Mouse (Mus musculus) left cerebral cortex, adult 11 months (tissue): ENCODE measurements around the gene Ccpg1.

Source experiments
- DNase-seq: peaks from one replicate; pipeline ENCODE4 v3.0.0; 2022; ENCODE audit warnings: low spot score

The Ccpg1 gene

DNA sequence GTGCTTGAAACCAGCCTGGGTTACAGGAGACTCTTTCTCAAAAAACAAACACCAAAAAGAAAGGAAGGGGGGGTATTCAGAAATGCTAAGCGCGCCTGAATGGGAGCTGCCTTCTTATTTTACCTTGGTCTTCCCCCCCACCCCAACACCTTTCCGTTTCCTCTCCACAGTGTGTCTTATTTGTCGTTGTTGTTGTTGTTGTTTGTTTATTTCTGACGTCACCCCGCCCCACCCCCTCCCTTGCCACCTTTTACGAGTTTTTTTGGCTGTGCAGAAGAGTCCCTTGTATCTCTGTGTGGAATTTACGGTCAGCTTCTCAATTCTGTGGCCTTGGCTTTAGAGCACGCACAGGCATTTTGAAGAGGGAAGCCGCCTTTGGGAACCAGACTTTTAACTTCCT lies 60.5 kb downstream of the Ccpg1 start:
- DNase-seq, result no peak

- DNase-seq, result no peak
Observed at GRCm38 (mm10) chr9:73047906-73048305, 62.7 kb downstream of the Ccpg1 start.

DNA sequence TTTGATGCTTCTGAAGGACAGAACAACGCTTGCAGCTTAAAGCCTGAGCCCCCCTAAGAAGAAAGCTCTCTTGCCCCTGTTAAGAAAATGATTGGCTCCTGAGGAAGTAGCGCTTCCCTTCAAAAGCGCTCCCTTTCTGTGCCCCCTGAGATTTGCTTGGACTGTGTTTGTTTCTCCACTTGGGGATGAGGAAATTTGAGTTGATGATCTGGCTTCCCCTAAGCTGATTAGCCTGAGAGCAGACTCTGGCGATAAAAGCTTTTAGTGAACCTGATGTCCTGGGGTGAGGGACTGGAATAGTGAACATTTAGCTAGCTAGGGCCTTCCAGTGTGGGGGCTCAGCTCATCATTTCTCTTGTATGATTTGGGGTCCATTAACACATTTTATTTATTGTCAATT lies 63.7 kb downstream of the Ccpg1 start:
- no peak for DNase-seq

DNA sequence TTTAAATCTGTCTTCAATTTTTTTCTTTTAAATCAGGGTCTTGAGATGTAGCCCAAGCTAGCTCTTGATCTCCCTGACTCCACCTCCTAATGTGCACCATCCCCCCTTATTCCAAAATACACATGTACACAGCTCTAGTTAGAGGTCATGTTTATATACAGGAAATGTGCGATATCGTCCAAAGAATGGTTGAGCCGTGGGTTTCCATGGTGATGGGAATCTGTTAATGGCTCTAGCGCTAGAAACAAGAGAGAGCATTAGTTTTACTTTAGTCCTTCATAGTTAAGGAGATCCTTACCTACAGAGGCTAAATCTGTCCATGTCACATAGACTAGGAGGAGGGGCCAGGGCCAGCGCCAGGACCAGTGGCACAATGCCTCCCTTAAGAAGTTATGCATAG lies 64.6 kb downstream of the Ccpg1 start:
- no peak for DNase-seq

- no peak for DNase-seq
Observed at GRCm38 (mm10) chr9:73050606-73051005, 65.4 kb downstream of the Ccpg1 start.

GRCm38 (mm10) chr9:73055441-73055911 lies 70.2 kb downstream of the Ccpg1 start:
- DNase-seq, result no peak

- DNase-seq, result no peak
Observed at GRCm38 (mm10) chr9:73059224-73059623, 74.0 kb downstream of the Ccpg1 start.

DNA sequence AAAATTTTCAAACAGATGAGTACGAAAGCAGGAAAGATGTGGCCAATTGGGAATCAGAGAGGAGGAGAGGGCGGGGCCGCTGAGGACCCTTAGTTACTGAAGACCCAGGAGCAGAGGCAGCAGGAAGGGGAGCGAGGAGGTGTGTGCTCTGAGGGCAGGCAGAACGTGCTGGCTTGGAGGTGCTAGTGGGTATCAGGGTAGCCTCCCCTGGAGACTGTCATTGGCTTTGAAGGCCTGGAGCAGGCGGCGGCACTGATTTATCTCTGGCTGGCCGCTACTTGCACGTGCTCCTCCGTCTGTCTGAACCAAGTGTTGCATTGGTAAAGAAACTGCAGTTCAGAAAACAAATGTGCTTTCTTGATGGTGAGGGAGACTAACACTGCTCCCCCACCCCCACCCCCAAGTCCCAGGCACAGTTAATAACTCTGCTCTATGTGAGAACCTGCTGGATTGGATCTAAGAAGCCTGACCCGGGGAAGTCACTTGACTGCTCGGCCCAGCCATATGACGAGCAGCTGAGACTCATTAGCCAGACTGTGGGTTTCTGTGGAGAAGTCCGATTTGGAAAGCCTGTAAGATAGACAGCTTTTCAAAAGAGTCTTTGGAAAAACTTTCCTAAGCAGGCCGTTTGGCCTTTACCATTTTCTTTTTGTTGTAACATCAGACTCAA lies 78.5 kb downstream of the Ccpg1 start:
- DNase-seq, result no peak
